Mouse (Mus musculus) megakaryocyte-erythroid progenitor cell, adult 5-6 weeks (primary cell): Measurements from ENCODE around the gene Tgm4. TPM values are rescaled to one million over a fixed set of nuclear protein-coding genes. Genes with fewer than 3 reads are reported as not detected.
A peak's percentile ranks its signal among the peaks of the same experiment; 100 is the strongest.

Source experiments
- ATAC-seq: replicated peaks from 2 replicates; pipeline ENCODE4 v1.8.0; 2016; ENCODE audit warnings: mild to moderate bottlenecking, inconsistent platforms; ENCODE audit not compliant: severe bottlenecking, poor library complexity, low FRiP score, low TSS enrichment
- total RNA-seq, 2 experiments: library from RNA; stranded (forward) in 1 of 2; stranded (reverse) in 1 of 2; fragments of 200-1000, 215-1000 nt in 1 of 2; fragments of >200 nt in 1 of 2; fragmentation: Nextera tagmentation in 1 of 2; gene quantifications; 2 replicates each; pipeline ENCODE4 v1.2.3; 2014 to 2017

Gene Tgm4
- total RNA-seq, 2 experiments from 2014 or later: 0.42 TPM; not detected in 1

DNA sequence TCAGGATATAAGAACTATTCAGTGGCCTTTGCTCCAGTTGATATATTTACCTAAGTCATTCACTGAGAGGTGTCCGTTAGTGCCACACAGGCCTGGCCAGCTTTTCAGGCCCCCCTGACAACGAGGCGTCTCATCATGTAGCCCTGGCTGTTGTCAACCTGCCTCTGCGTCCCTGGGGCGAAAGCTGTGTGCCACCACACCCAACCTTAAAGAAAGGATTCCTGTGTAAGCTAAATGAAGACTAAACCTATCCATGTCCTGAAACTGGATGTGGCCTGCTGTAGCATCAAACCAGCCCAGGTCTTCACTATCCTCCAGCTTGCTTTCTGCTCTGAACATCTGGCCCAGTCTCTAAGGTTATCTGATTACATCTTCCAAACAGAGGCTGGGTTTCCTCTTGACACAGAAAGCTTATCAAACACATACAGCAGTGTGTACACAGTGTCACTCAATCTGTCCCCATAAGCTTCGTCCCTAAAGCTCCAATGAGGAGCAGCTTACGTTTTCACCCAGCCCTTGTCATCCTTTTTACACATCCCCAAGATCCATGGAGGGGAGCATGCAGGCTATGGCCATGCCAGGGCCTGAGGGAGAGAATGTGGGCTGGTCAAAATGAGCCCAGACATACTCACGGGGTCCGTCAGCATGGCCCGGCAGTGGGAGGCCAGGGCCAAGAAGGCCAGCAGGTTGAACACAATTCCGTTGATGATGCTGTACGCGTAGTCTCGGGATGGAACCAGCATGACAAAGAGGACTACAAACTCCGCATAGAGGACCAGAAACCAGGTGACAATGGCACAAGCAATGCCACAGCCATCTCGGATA lies 65.3 kb downstream of the Tgm4 start:
- ATAC-seq: peak; percentile 86

DNA sequence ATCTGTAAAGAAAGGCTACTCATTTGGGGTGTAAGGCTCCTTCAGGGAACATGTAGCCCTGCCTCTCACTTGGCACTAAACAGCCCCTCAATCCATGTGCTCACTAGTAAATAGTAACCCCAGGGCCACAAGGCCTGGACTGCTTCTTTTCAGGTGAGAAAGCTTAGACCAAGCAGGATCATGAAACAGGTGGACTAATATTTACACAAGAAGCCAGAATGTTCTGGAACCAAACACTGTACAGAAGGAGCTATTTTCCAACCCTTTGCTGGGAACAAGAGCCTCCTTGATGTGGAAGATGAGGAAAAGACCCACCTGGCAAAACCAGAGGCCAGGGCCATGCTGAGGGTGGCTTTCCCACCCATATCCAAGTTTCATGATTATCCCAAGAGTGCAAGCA lies 68.9 kb downstream of the Tgm4 start:
- ATAC-seq: no peak

DNA sequence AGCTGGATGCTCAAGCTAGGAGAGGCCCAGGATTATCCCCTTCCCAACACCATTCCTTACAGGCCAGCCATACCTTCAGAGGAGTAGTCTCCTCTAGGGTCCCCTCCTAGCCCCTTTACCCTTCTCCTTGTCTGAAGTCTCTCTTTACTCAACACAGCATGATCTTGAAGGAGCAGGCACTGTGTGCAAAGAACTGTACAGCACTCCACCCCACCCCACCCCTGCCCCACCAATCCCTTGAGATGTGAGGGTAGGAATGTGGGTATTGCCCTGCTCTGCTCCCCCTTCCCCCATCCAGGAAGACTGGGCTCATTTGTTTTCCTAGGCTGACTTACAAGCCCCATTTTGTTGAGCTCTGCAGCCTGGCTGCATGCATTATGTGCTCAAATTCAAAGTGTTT lies 69.8 kb downstream of the Tgm4 start:
- ATAC-seq: no peak

DNA sequence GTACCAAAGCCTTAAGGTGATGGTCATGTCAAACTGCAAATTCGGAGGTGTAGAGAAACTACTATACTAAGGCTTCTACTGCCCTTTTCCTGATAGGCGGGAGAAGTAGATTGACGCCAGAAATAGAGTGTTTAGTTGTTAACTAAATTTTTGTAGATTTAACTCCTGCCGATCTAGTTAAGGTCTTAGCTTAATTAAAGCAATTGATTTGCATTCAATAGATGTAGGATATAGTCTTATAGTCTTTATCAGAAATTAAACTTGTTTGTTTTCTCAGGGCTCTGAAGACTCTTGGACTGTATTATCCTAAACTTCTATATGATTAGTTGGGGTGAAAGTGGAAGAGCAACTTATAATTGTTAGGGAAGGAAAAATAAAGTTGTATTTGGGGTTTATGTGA lies 72.7 kb downstream of the Tgm4 start:
- ATAC-seq: peak; percentile 73

DNA sequence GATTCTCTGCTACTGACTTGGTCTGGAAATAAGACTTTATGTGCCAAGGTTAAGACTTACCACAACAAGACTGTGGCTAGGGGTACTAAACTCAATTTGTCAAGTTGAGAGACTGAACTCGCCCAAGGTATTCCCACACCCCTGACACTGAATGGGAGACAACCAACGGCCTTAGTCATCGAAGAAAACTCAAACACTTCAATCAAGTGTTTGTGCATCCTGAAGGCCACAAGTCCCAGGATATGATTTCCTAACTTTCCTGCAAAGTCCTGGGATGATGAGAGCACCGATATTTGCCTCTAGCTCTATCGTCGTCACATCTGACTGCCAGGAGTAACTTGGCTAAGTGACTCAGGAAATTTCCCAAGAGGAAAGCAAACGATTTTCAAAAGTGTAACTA lies 74.7 kb downstream of the Tgm4 start:
- ATAC-seq: no peak

DNA sequence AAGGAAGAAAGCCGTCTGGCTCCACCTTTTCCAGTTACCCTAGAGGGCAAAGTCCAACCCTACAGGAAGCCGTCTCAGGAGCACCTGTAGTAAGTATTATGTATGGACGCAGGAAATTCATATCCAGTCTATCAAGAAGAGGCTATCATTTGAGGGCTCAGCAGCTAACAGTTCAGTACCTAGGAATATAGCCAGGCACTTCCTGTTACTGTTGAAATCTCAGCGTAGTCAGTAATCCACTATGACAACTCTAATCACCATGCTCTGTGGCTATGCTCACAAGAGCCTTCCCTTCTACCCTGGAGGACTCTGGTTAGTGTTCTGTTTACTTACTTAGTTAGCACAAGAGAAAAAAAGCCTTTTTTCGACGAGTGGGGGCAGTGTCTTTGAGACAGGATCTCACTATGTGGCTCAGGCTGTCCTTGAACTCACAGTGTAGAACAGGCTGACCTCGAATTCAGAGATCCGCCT lies 77.3 kb downstream of the Tgm4 start:
- peak; percentile 9; the same call in 1 of the 2 replicates for ATAC-seq

DNA sequence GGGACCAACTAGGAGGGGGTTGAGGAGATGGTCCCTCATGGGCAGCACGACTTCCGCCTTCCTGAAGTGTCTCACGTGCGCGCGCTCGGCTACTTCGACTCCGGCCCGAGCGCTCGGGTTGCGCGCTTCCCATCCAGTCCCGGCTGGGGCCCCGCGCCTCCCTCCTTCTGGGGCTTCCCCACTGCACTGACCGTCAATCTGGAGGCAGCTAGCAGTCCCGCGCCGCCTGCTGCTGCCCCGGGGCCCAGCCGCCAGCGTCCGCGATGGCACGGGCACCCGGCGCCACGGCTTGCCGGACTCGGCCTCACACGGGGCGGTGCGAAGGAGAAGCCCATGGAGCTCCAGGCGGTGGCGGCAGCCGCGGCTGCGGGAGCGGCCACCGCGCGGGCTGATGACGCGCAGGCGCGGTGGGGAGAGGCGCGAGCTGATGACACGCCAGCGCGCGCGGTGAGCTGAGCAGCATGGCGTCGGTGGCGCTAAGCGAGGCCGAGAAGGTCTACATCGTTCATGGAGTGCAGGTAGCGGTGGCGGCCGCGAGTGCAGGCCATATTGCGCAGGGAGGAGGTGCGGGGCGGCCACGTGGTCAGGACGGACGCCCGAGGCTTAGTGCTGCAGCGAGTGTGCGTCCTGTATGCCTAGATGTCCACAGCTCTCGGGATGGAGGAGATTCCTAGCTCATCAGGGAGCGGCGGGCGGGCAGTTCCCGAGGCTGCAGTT lies 78.4 kb downstream of the Tgm4 start, which contains the start of the genes Zdhhc3 and Exosc7:
Zdhhc3 (minus strand) TSS at position 401 of the 717 bp plus-strand sequence.
Exosc7 (plus strand) TSS at position 411 of the 717 bp plus-strand sequence.
- ATAC-seq: peak; percentile 75

DNA sequence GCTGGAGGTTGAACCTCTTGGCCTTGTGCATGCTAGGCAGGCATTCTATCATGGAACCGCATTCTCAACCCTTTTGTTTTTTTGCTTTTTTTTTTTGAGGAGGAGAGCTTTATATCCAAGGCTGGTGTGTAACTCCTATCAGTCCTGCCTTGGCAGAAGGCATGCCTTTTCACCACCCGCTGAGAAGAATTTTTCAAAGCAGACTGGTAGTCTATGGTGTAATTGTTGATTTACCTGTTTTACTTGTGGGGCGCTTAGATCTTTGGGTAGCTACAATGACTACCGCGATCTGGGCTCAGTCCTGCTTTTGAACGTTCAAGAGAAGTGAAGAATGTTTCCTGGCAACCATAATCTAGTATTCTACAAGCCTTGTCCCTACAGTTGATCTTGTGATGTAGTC lies 79.4 kb downstream of the Tgm4 start:
- no peak; the same call in 1 of the 2 replicates for ATAC-seq

DNA sequence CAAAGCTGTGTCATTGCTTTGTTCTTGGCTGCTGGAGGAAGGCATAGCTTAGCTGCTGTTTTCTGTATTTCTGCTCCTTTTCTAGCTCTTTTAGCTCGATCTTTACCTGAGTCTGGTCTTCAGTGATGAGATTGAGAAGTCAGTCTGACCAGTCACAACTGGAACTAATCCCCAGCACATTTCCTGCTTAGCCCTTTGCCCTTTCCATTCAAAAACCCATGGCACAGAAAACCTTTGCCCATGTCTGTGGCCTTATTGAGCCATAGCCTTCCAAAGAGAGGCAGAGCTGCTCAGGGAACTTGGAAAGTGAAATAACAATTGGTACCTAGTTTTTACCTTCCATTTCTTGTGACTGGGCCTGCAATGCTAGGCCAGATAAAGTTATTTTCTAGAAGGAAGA lies 81.0 kb downstream of the Tgm4 start:
- no peak for ATAC-seq

Other genes with a start within 250 kb of the Tgm4 start
- gene Tcaim, start 229.2 kb upstream of the Tgm4 start, total RNA-seq (2014; fragmentation: Nextera tagmentation): 5.8 and 5.9 TPM in 2 replicates
- 5.1 and 16.0 TPM in 2 replicates for gene Tcaim, start 229.2 kb upstream of the Tgm4 start, total RNA-seq (2017)
- not detected in 2 replicates for gene Gm35549, start 190.7 kb upstream of the Tgm4 start, total RNA-seq (2014; fragmentation: Nextera tagmentation)
- not detected in 2 replicates for gene Gm35549, start 190.7 kb upstream of the Tgm4 start, total RNA-seq (2017)
- 54.2 and 64.7 TPM in 2 replicates for gene Zfp445, start 168.7 kb upstream of the Tgm4 start, total RNA-seq (2014; fragmentation: Nextera tagmentation)
- gene Zfp445, start 168.7 kb upstream of the Tgm4 start, total RNA-seq (2017): 50.1 and 93.1 TPM in 2 replicates
- gene Zkscan7, start 149.0 kb upstream of the Tgm4 start, total RNA-seq (2014; fragmentation: Nextera tagmentation): 2.2 and 3.2 TPM in 2 replicates
- gene Zkscan7, start 149.0 kb upstream of the Tgm4 start, total RNA-seq (2017): 3.2 and 3.8 TPM in 2 replicates
- not detected in 2 replicates for gene Zfp105, start 111.7 kb upstream of the Tgm4 start, total RNA-seq (2014; fragmentation: Nextera tagmentation)
- not detected in 2 replicates for gene Zfp105, start 111.7 kb upstream of the Tgm4 start, total RNA-seq (2017)
- 35.0 and 37.7 TPM in 2 replicates for gene 1110059G10Rik, start 83.7 kb upstream of the Tgm4 start, total RNA-seq (2014; fragmentation: Nextera tagmentation)
- gene 1110059G10Rik, start 83.7 kb upstream of the Tgm4 start, total RNA-seq (2017): 24.6 and 40.4 TPM in 2 replicates
- gene Kif15, start 83.7 kb upstream of the Tgm4 start, total RNA-seq (2014; fragmentation: Nextera tagmentation): 136 and 143 TPM in 2 replicates
- gene Kif15, start 83.7 kb upstream of the Tgm4 start, total RNA-seq (2017): 280 and 313 TPM in 2 replicates
- 4.0 and 16.1 TPM in 2 replicates for gene Tmem42, start 13.4 kb upstream of the Tgm4 start, total RNA-seq (2014; fragmentation: Nextera tagmentation)
- gene Tmem42, start 13.4 kb upstream of the Tgm4 start, total RNA-seq (2017): 5.4 and 9.2 TPM in 2 replicates
- 53.0 and 65.0 TPM in 2 replicates for gene Zdhhc3, start 78.5 kb downstream of the Tgm4 start, total RNA-seq (2014; fragmentation: Nextera tagmentation)
- gene Zdhhc3, start 78.5 kb downstream of the Tgm4 start, total RNA-seq (2017): 31.2 and 37.7 TPM in 2 replicates
- gene Exosc7, start 78.5 kb downstream of the Tgm4 start, total RNA-seq (2014; fragmentation: Nextera tagmentation): 104 and 111 TPM in 2 replicates
- 108 and 123 TPM in 2 replicates for gene Exosc7, start 78.5 kb downstream of the Tgm4 start, total RNA-seq (2017)
- gene Clec3b, start 116.2 kb downstream of the Tgm4 start, total RNA-seq (2014; fragmentation: Nextera tagmentation): not detected in 2 replicates
- not detected in 2 replicates for gene Clec3b, start 116.2 kb downstream of the Tgm4 start, total RNA-seq (2017)
- gene Cdcp1, start 181.3 kb downstream of the Tgm4 start, total RNA-seq (2014; fragmentation: Nextera tagmentation): 0.57 and 1.2 TPM in 2 replicates
- 0.38 and 0.72 TPM in 2 replicates for gene Cdcp1, start 181.3 kb downstream of the Tgm4 start, total RNA-seq (2017)
- gene Tmem158, start 226.0 kb downstream of the Tgm4 start, total RNA-seq (2014; fragmentation: Nextera tagmentation): 0.85 and 2.1 TPM in 2 replicates
- 4.3 TPM in 1 of 2 replicates, not detected in the other for gene Tmem158, start 226.0 kb downstream of the Tgm4 start, total RNA-seq (2017)